Comparison of ENCODE assay signal across 8 mouse cellular contexts in the genomic region with DNA sequence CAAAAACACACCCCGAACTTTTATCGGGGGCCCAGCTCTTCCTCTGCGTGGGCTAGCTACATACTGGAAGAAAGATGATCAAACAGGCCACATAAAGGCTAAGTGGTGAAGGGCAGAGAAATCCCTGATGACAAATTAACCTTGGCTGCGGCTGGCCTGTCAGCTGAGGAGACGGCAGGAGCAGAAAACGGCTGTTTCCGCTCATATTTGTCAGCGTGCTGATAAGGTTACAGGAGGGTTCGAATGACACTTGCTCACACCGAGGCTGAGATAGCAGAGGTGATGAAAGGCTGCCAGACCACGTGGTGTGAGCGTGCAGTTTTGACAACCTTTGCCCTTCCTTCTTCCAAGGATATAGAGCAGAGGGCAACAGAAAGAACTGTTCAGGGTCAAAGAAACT. TPM values are rescaled to one million over a fixed set of nuclear protein-coding genes. Genes with fewer than 3 reads are reported as not detected.
DNase-seq lines count a peak whose midpoint lies in the region; ATAC-seq lines count a peak whose summit lies in the region.

No protein-coding gene starts in this region.

- H3K9ac ChIP-seq in hindbrain, embryonic 13.5 days: no peak overlapping the region
- no peak overlapping the region for H3K9ac ChIP-seq in intestine, embryonic 14.5 days (ENCODE audit: low read length)
- H3K9ac ChIP-seq in liver, embryonic 16.5 days (ENCODE audit: low read depth, low read length): peak overlapping the region; percentile 69

- ATAC-seq in hindbrain, embryonic 13.5 days (ENCODE audit: low FRiP score): no peak
- ATAC-seq in intestine, embryonic 14.5 days (replicated peaks; ENCODE audit: low FRiP score, low TSS enrichment, low read depth): peak; percentile 42
- peak; percentile 90 for ATAC-seq in liver, embryonic 16.5 days (ENCODE audit: low read depth)

- H3K27ac ChIP-seq in hindbrain, embryonic 10.5 days: peak overlapping the region; percentile 29
- no peak overlapping the region for H3K27ac ChIP-seq in hindbrain, embryonic 13.5 days
- H3K27ac ChIP-seq in intestine, embryonic 14.5 days (ENCODE audit: low read depth): 0 out of 2 replicates have a peak overlapping the region, but pooled peaks have one; percentile 73
- peak overlapping the region; percentile 89 for H3K27ac ChIP-seq in liver, embryonic 16.5 days (ENCODE audit: low read length)

- no peak overlapping the region for H3K4me3 ChIP-seq in hindbrain, embryonic 10.5 days
- no peak overlapping the region for H3K4me3 ChIP-seq in hindbrain, embryonic 13.5 days
- no peak overlapping the region for H3K4me3 ChIP-seq in intestine, embryonic 14.5 days (ENCODE audit: low read depth, low read length)
- peak overlapping the region; percentile 31 for H3K4me3 ChIP-seq in liver, embryonic 16.5 days (ENCODE audit: low read depth, low read length)

- 40% methylated on average over 12 of the region's 12 CpGs for WGBS in hindbrain, embryonic 10.5 days
- 41% methylated on average over 12 of the region's 12 CpGs for WGBS in hindbrain, embryonic 13.5 days
- WGBS in intestine, embryonic 14.5 days: 9% methylated on average over 12 of the region's 12 CpGs
- WGBS in liver, embryonic 16.5 days (ENCODE audit: insufficient replicate concordance): 2% methylated on average over 12 of the region's 12 CpGs

- H3K4me1 ChIP-seq in hindbrain, embryonic 10.5 days (replicated peaks): peaks cover 34% of the 10 kb centered on the region
- peaks cover 25% of the 10 kb centered on the region for H3K4me1 ChIP-seq in hindbrain, embryonic 13.5 days (replicated peaks)
- H3K4me1 ChIP-seq in intestine, embryonic 14.5 days (replicated peaks; ENCODE audit: control insufficient read depth, insufficient read depth, low read length): peaks cover 25% of the 10 kb centered on the region
- peaks cover 61% of the 10 kb centered on the region for H3K4me1 ChIP-seq in liver, embryonic 16.5 days (ENCODE audit: control insufficient read depth, low read depth, low read length)

- peak; percentile 39 for DNase-seq in hindbrain, embryonic 10.5 days (ENCODE audit: low spot score)
- DNase-seq in embryo, embryonic 11 days: peak; percentile 62
- DNase-seq in intestine, embryonic 14.5 days (ENCODE audit: low spot score): peak; percentile 65
- no peak for DNase-seq in gastrocnemius, postnatal 10 days
- no peak for DNase-seq in gastrocnemius, postnatal 14 days
- no peak for DNase-seq in layer of hippocampus, postnatal 25 days (ENCODE audit: extremely low spot score in 1 of 2, low spot score in 1 of 2)

- no peaks in the 10 kb centered on the region for H3K9me3 ChIP-seq in hindbrain, embryonic 10.5 days
- no peaks in the 10 kb centered on the region for H3K9me3 ChIP-seq in hindbrain, embryonic 13.5 days
- no peaks in the 10 kb centered on the region for H3K9me3 ChIP-seq in intestine, embryonic 14.5 days (ENCODE audit: control insufficient read depth, low read length)
- no peaks in the 10 kb centered on the region for H3K9me3 ChIP-seq in liver, embryonic 16.5 days (replicated peaks; ENCODE audit: control insufficient read depth, low read length)

- H3K36me3 ChIP-seq in hindbrain, embryonic 10.5 days: no peaks in the 10 kb centered on the region
- no peaks in the 10 kb centered on the region for H3K36me3 ChIP-seq in hindbrain, embryonic 13.5 days
- no peaks in the 10 kb centered on the region for H3K36me3 ChIP-seq in intestine, embryonic 14.5 days (ENCODE audit: control insufficient read depth, insufficient read depth, low read length)
- peaks cover 44% of the 10 kb centered on the region for H3K36me3 ChIP-seq in liver, embryonic 16.5 days (ENCODE audit: control insufficient read depth, insufficient read depth)

- H3K4me2 ChIP-seq in hindbrain, embryonic 13.5 days: no peak overlapping the region
- H3K4me2 ChIP-seq in intestine, embryonic 14.5 days (ENCODE audit: low read length): peak overlapping the region; percentile 10; the same call in 1 of the 2 replicates
- peak overlapping the region; percentile 52 for H3K4me2 ChIP-seq in liver, embryonic 16.5 days (ENCODE audit: low read depth, low read length)

- no peaks in the 10 kb centered on the region; the same call in none of the 2 replicates for H3K27me3 ChIP-seq in hindbrain, embryonic 10.5 days (ENCODE audit: insufficient read depth, poor library complexity, severe bottlenecking)
- H3K27me3 ChIP-seq in hindbrain, embryonic 13.5 days: 0 out of 2 replicates have a peak, but pooled peaks cover 4% of the 10 kb centered on the region
- no peaks in the 10 kb centered on the region for H3K27me3 ChIP-seq in intestine, embryonic 14.5 days (replicated peaks; ENCODE audit: control insufficient read depth, insufficient read depth, low read length)
- H3K27me3 ChIP-seq in liver, embryonic 16.5 days (ENCODE audit: control insufficient read depth, insufficient read depth, low read depth, low read length): no peaks in the 10 kb centered on the region; the same call in 1 of the 2 replicates

- intact Hi-C loops in gastrocnemius, postnatal 14 days (cut with DNase I; ENCODE audit: low total_unique reads): no loop called here

RNA-seq across cellular contexts. Expression of a gene that starts 19.3 kb away (rescaled TPM):
- 3.8 and 5.8 TPM in 2 replicates for polyA plus RNA-seq in hindbrain, embryonic 10.5 days (2016; fragmentation: Nextera tagmentation; extraction: Ambion mirVana)
- polyA plus RNA-seq in hindbrain, embryonic 13.5 days (2015; fragmentation: Nextera tagmentation; extraction: Ambion mirVana): 4.7 and 4.8 TPM in 2 replicates
- 5.9 and 7.4 TPM in 2 replicates for polyA plus RNA-seq in intestine, embryonic 14.5 days (2014; fragmentation: Nextera tagmentation; extraction: Ambion mirVana)
- polyA plus RNA-seq in liver, embryonic 16.5 days (2015; fragmentation: Nextera tagmentation; extraction: Ambion mirVana): 50.0 and 59.2 TPM in 2 replicates
- 1 to 10 TPM in 1 of 2 experiments, under 1 TPM in 1; 0.82 to 2.1 TPM for total RNA-seq in gastrocnemius, postnatal 10 days (2021)
- under 1 TPM; 0.24 to 0.55 TPM for total RNA-seq in gastrocnemius, postnatal 14 days (2021)
- total RNA-seq in layer of hippocampus, postnatal 25 days (2021): 1 to 10 TPM; 2.0 to 2.9 TPM

Comparison
In these comparisons a context has a peak if more than half of its experiments do, and no peak if none do; other contexts are left out.
1. DNase-seq: peak in hindbrain, embryonic 10.5 days (single experiment), embryo, embryonic 11 days (single experiment) and intestine, embryonic 14.5 days (single experiment); none in gastrocnemius, postnatal 10 days (single experiment), gastrocnemius, postnatal 14 days (single experiment) and layer of hippocampus, postnatal 25 days (0 of 2).